Mouse (Mus musculus): ENCODE results near the gene Oxgr1. TPM values are rescaled to one million over a fixed set of nuclear protein-coding genes. Genes with fewer than 3 reads are reported as not detected.

The Oxgr1 gene
- polyA plus RNA-seq, 1 experiment from 2014 or later: not detected

DNA sequence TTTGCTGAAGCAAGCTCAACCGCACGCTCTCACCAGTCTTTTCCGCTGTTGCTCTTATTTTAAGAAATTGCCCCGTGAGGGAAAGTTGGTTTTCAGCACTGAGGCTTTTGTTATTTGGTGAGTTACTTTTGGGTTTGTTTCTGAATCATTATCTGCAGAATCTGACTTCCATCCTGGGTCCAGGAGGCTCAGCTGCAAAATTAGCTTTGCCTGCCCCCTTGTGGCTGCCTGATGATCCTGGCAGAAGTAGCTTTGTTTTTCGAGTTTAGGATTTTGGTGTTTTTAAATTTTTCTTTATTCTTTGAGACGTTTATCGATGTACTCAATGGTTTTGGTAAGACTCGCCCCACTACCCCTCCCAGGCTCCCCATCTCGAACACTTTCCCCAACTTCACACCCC, 18.9 kb upstream of the Oxgr1 start:
- H3K4me2 ChIP-seq (ENCODE audit: low read length): no peak overlapping the region
- no peak overlapping the region for H3K4me3 ChIP-seq (replicated peaks; ENCODE audit: low read depth, low read length)
- H3K4me1 ChIP-seq (ENCODE audit: control insufficient read depth, insufficient read depth, low read length): no peaks in the 10 kb centered on the region
- 66% methylated on average over 9 of the region's 9 CpGs for WGBS
- no peak overlapping the region for H3K9ac ChIP-seq (replicated peaks; ENCODE audit: low read length)
- no peaks in the 10 kb centered on the region for H3K9me3 ChIP-seq (ENCODE audit: control insufficient read depth, low read length)
- no peak overlapping the region for H3K27ac ChIP-seq (replicated peaks; ENCODE audit: low read depth, low read length)
- no peaks in the 10 kb centered on the region for H3K36me3 ChIP-seq (ENCODE audit: control insufficient read depth, insufficient read depth, low read length)
- peak; percentile 85 for DNase-seq
- no peak for ATAC-seq (ENCODE audit: low FRiP score, low TSS enrichment)
- H3K27me3 ChIP-seq (ENCODE audit: control insufficient read depth, insufficient read depth, low read length): no peaks in the 10 kb centered on the region

DNA sequence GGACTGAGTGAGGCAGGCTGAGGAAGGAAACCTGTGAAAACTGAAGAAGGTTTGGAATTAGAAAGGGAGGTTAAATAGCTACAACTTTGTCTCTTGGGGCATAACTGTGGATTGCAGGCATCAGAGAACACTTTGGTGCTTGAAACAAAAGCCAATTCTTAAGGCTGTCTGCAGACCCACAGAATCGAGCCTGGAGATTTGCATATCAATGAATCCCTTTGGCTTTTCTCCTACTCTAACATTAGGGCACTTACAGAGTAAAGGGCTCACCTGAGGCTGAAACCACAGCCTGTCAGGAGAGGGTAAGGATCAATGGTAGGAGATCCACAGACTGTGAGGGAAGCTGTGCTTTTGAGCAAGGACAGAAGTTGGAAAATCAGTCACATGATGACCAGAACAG, 8.8 kb downstream of the Oxgr1 start:
- H3K4me3 ChIP-seq (replicated peaks; ENCODE audit: low read depth, low read length): no peak overlapping the region
- no peak overlapping the region for H3K9ac ChIP-seq (replicated peaks; ENCODE audit: low read length)
- H3K27ac ChIP-seq (replicated peaks; ENCODE audit: low read depth, low read length): no peak overlapping the region
- ATAC-seq (ENCODE audit: low FRiP score, low TSS enrichment): no peak
- 3% methylated on average over 1 of the region's 1 CpGs for WGBS
- DNase-seq: no peak
- H3K4me2 ChIP-seq (ENCODE audit: low read length): no peak overlapping the region
- no peaks in the 10 kb centered on the region for H3K4me1 ChIP-seq (ENCODE audit: control insufficient read depth, insufficient read depth, low read length)
- H3K27me3 ChIP-seq (ENCODE audit: control insufficient read depth, insufficient read depth, low read length): no peaks in the 10 kb centered on the region
- H3K9me3 ChIP-seq (ENCODE audit: control insufficient read depth, low read length): no peaks in the 10 kb centered on the region
- no peaks in the 10 kb centered on the region for H3K36me3 ChIP-seq (ENCODE audit: control insufficient read depth, insufficient read depth, low read length)

GRCm38 (mm10) chr14:120019948-120020347, 22.3 kb downstream of the Oxgr1 start:
- Histone ChIP-seq H3K36me3 (ENCODE audit: control insufficient read depth, insufficient read depth, low read length) (no peaks in the 10 kb centered on the region), H3K27me3 (ENCODE audit: control insufficient read depth, insufficient read depth, low read length) (no peaks in the 10 kb centered on the region), H3K4me3 (replicated peaks; ENCODE audit: low read depth, low read length) (no peak overlapping the region), H3K4me2 (ENCODE audit: low read length) (no peak overlapping the region), H3K27ac (replicated peaks; ENCODE audit: low read depth, low read length) (no peak overlapping the region), H3K9me3 (ENCODE audit: control insufficient read depth, low read length) (no peaks in the 10 kb centered on the region), H3K4me1 (ENCODE audit: control insufficient read depth, insufficient read depth, low read length) (no peaks in the 10 kb centered on the region), H3K9ac (replicated peaks; ENCODE audit: low read length) (no peak overlapping the region)
- no peak for DNase-seq
- 83% methylated on average over 2 of the region's 2 CpGs for WGBS
- no peak for ATAC-seq (ENCODE audit: low FRiP score, low TSS enrichment)

GRCm38 (mm10) chr14:120009969-120010872, 32.0 kb downstream of the Oxgr1 start:
- ATAC-seq (ENCODE audit: low FRiP score, low TSS enrichment) (no peak), DNase-seq (no peak)
- no peak overlapping the region for H3K27ac ChIP-seq (replicated peaks; ENCODE audit: low read depth, low read length)
- 87% methylated on average over 11 of the region's 11 CpGs for WGBS
- no peaks in the 10 kb centered on the region for H3K4me1 ChIP-seq (ENCODE audit: control insufficient read depth, insufficient read depth, low read length)
- H3K9ac ChIP-seq (replicated peaks; ENCODE audit: low read length): no peak overlapping the region
- H3K9me3 ChIP-seq (ENCODE audit: control insufficient read depth, low read length): no peaks in the 10 kb centered on the region
- no peaks in the 10 kb centered on the region for H3K36me3 ChIP-seq (ENCODE audit: control insufficient read depth, insufficient read depth, low read length)
- no peaks in the 10 kb centered on the region for H3K27me3 ChIP-seq (ENCODE audit: control insufficient read depth, insufficient read depth, low read length)
- no peak overlapping the region for H3K4me2 ChIP-seq (ENCODE audit: low read length)
- no peak overlapping the region for H3K4me3 ChIP-seq (replicated peaks; ENCODE audit: low read depth, low read length)

DNA sequence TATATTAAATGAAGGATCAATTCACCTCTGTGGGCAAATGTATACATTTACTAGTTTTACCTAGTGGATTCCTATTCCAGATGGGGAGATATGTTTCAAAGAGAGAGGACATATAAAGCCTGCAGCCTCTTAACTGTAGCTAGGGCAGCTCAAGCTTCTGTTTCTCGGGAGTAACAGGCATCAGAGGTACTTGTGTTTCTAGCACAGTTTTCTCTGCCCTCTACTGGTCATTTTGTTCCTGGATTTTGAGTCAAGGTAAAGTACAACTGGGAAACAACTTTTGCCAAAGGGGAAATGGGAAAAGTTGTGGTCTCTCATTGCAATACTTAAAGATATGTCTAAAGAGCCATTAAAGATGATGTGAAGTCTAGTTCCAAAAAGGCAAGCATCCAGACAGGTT, 37.1 kb downstream of the Oxgr1 start:
- ATAC-seq (ENCODE audit: low FRiP score, low TSS enrichment): no peak
- no peaks in the 10 kb centered on the region for H3K27me3 ChIP-seq (ENCODE audit: control insufficient read depth, insufficient read depth, low read length)
- WGBS: 19% methylated on average over 1 of the region's 1 CpGs
- DNase-seq: peak; percentile 77
- H3K9me3 ChIP-seq (ENCODE audit: control insufficient read depth, low read length): no peaks in the 10 kb centered on the region
- H3K36me3 ChIP-seq (ENCODE audit: control insufficient read depth, insufficient read depth, low read length): no peaks in the 10 kb centered on the region
- no peak overlapping the region for H3K9ac ChIP-seq (replicated peaks; ENCODE audit: low read length)
- no peaks in the 10 kb centered on the region for H3K4me1 ChIP-seq (ENCODE audit: control insufficient read depth, insufficient read depth, low read length)
- no peak overlapping the region for H3K4me3 ChIP-seq (replicated peaks; ENCODE audit: low read depth, low read length)
- H3K27ac ChIP-seq (replicated peaks; ENCODE audit: low read depth, low read length): no peak overlapping the region
- H3K4me2 ChIP-seq (ENCODE audit: low read length): no peak overlapping the region

- Histone ChIP-seq H3K4me1 (ENCODE audit: control insufficient read depth, insufficient read depth, low read length) (no peaks in the 10 kb centered on the region), H3K27ac (replicated peaks; ENCODE audit: low read depth, low read length) (no peak overlapping the region), H3K36me3 (ENCODE audit: control insufficient read depth, insufficient read depth, low read length) (no peaks in the 10 kb centered on the region), H3K9me3 (ENCODE audit: control insufficient read depth, low read length) (no peaks in the 10 kb centered on the region), H3K27me3 (ENCODE audit: control insufficient read depth, insufficient read depth, low read length) (no peaks in the 10 kb centered on the region), H3K4me3 (replicated peaks; ENCODE audit: low read depth, low read length) (no peak overlapping the region), H3K9ac (replicated peaks; ENCODE audit: low read length) (no peak overlapping the region), H3K4me2 (ENCODE audit: low read length) (no peak overlapping the region)
- 92% methylated on average over 7 of the region's 7 CpGs for WGBS
- ATAC-seq (ENCODE audit: low FRiP score, low TSS enrichment) (no peak), DNase-seq (no peak)
These were observed 38.6 kb downstream of the Oxgr1 start for GRCm38 (mm10) chr14:120003661-120004060.

DNA sequence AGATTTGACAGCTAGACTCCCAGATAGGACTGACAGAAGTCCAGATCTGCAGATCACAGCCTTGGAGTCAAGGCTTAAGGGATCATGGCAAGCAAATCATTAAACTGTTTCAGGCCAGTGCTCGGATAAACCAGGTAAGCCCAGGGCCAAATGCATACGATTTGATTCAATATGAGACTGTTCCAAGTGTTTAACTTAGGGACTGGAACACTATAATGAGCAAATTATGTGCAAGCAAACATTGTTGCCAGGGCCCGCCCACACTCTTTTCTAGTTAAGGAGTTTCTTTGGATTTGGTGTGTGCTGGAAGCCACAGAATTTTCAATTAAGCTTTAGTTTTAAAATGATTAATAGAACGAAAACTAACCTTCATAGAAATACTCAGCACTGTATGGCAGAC, 39.6 kb downstream of the Oxgr1 start:
- no peak for ATAC-seq (ENCODE audit: low FRiP score, low TSS enrichment)

DNA sequence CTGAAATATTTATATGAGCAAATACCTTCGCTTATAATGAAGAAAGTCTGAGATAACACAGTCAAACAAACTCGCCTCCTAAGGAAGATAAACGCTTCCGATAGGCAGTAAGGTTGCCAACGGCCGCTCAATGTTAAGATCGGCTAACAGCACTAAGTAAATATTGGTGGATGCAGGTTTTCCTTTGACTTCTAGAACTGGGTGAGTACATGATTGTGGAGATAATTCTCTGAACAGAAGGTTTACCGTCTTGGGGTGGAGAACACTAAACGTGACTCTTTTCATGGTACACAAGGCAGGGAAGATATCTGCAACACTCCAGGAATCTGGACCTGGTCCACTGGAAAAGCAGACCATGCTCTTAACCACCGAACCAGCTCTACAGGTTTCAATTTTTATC, 52.6 kb downstream of the Oxgr1 start:
- Histone ChIP-seq H3K27me3 (ENCODE audit: control insufficient read depth, insufficient read depth, low read length) (no peaks in the 10 kb centered on the region), H3K36me3 (ENCODE audit: control insufficient read depth, insufficient read depth, low read length) (no peaks in the 10 kb centered on the region), H3K9ac (replicated peaks; ENCODE audit: low read length) (no peak overlapping the region), H3K9me3 (ENCODE audit: control insufficient read depth, low read length) (no peaks in the 10 kb centered on the region), H3K27ac (replicated peaks; ENCODE audit: low read depth, low read length) (no peak overlapping the region), H3K4me2 (ENCODE audit: low read length) (no peak overlapping the region), H3K4me3 (replicated peaks; ENCODE audit: low read depth, low read length) (no peak overlapping the region), H3K4me1 (ENCODE audit: control insufficient read depth, insufficient read depth, low read length) (no peaks in the 10 kb centered on the region)
- no peak for DNase-seq
- ATAC-seq (ENCODE audit: low FRiP score, low TSS enrichment): no peak
- WGBS: 92% methylated on average over 10 of the region's 10 CpGs

More for the DNA sequence above, 39.6 kb downstream of the Oxgr1 start:
- H3K36me3 ChIP-seq (ENCODE audit: control insufficient read depth, insufficient read depth, low read length): no peaks in the 10 kb centered on the region
- no peak overlapping the region for H3K27ac ChIP-seq (replicated peaks; ENCODE audit: low read depth, low read length)
- WGBS: 91% methylated on average over 4 of the region's 4 CpGs
- DNase-seq: no peak
- H3K4me2 ChIP-seq (ENCODE audit: low read length): no peak overlapping the region
- no peak overlapping the region for H3K4me3 ChIP-seq (replicated peaks; ENCODE audit: low read depth, low read length)
- no peaks in the 10 kb centered on the region for H3K9me3 ChIP-seq (ENCODE audit: control insufficient read depth, low read length)
- no peaks in the 10 kb centered on the region for H3K4me1 ChIP-seq (ENCODE audit: control insufficient read depth, insufficient read depth, low read length)
- H3K27me3 ChIP-seq (ENCODE audit: control insufficient read depth, insufficient read depth, low read length): no peaks in the 10 kb centered on the region
- H3K9ac ChIP-seq (replicated peaks; ENCODE audit: low read length): no peak overlapping the region

Measured in midbrain, embryonic 14.5 days (tissue).